Mouse (Mus musculus) CH12.LX (cell line): Measurements from ENCODE around the gene Hist1h2bm. TPM values are rescaled to one million over a fixed set of nuclear protein-coding genes. Genes with fewer than 3 reads are reported as not detected.
A peak's percentile ranks its signal among the peaks of the same experiment; 100 is the strongest.

Experiments used
- DNase-seq: peaks from one replicate; pipeline ENCODE4 v3.0.0-alpha.2; 2013; ENCODE audit errors: extremely low read depth
- H3K27ac ChIP-seq: 2 replicates; pipeline ENCODE4 v1.5.1; 2012; ENCODE audit warnings: low read depth, mild to moderate bottlenecking, control low read depth, moderate library complexity; ENCODE audit not compliant: insufficient read depth
- H3K27me3 ChIP-seq: replicated peaks from 2 replicates; pipeline ENCODE3; 2012; ENCODE audit warnings: inconsistent platforms
- H3K36me3 ChIP-seq, 2 experiments: replicated peaks in 1 of 2; 2 replicates each; pipeline versions ENCODE3 to v1.6.1; 2012; ENCODE audit warnings: inconsistent platforms in 1 of 2, low read length in 1 of 2, mild to moderate bottlenecking in 1 of 2, mixed read lengths in 1 of 2, moderate library complexity in 1 of 2; ENCODE audit not compliant: control insufficient read depth in 1 of 2, insufficient read depth in 1 of 2
- H3K4me1 ChIP-seq, 2 experiments: 2 replicates each; pipeline ENCODE4 v1.6.1; 2012; ENCODE audit warnings: inconsistent platforms in 1 of 2, moderate library complexity in 1 of 2; ENCODE audit not compliant: insufficient read depth in 2 of 2, control insufficient read depth in 1 of 2
- H3K4me2 ChIP-seq: 2 replicates; pipeline ENCODE4 v1.6.1; 2012; ENCODE audit warnings: low read depth, mild to moderate bottlenecking, control low read depth; ENCODE audit not compliant: poor library complexity, insufficient read depth, severe bottlenecking
- H3K4me3 ChIP-seq, 3 experiments: fragments of 150-350 bp in 1 of 3; sonication (generic) in 1 of 3; replicated peaks in 1 of 3; 2 replicates each; pipeline versions ENCODE3 to v1.5.1; 2011 to 2012; ENCODE audit warnings: low read depth in 2 of 3, low read length in 2 of 3, mild to moderate bottlenecking in 2 of 3, moderate library complexity in 2 of 3, control low read depth in 1 of 3, improper control_type of control experiment in 1 of 3, inconsistent platforms in 1 of 3, mixed read lengths in 1 of 3; ENCODE audit not compliant: poor library complexity in 1 of 3
- H3K79me2 ChIP-seq: replicated peaks from 2 replicates; pipeline ENCODE4 v1.6.1; 2012; ENCODE audit warnings: mild to moderate bottlenecking, moderate library complexity; ENCODE audit not compliant: control insufficient read depth, poor library complexity, insufficient read depth, severe bottlenecking; ENCODE audit errors: extremely low read depth
- H3K9ac ChIP-seq: 2 replicates; pipeline ENCODE4 v1.6.1; 2012; ENCODE audit warnings: low read depth, mild to moderate bottlenecking, control low read depth, moderate library complexity; ENCODE audit not compliant: insufficient read depth
- H3K9me3 ChIP-seq: replicated peaks from 2 replicates; pipeline ENCODE3; 2012; ENCODE audit warnings: low read length, inconsistent platforms, mixed read lengths
- BHLHE40 ChIP-seq: IDR thresholded peaks from 2 replicates; pipeline ENCODE4 v1.6.1; 2011; ENCODE audit warnings: mild to moderate bottlenecking, low read depth, low read length, improper control_type of control experiment
- CHD1 ChIP-seq: IDR thresholded peaks from 2 replicates; pipeline ENCODE4 v1.6.1; 2012; ENCODE audit warnings: low read depth, low read length, improper control_type of control experiment, inconsistent platforms
- CHD2 ChIP-seq: IDR thresholded peaks from 2 replicates; pipeline ENCODE4 v1.6.1; 2011; ENCODE audit warnings: low read length, improper control_type of control experiment
- E2F4 ChIP-seq: IDR thresholded peaks from 2 replicates; pipeline ENCODE4 v1.6.1; 2011; ENCODE audit warnings: low read depth, low read length, improper control_type of control experiment; ENCODE audit not compliant: insufficient replicate concordance
- ETS1 ChIP-seq: conservative IDR thresholded peaks from 2 replicates; pipeline ENCODE4 v1.6.1; 2012; ENCODE audit warnings: low read depth, mild to moderate bottlenecking, inconsistent platforms, low read length, improper control_type of control experiment, moderate library complexity
- GABPA ChIP-seq: IDR thresholded peaks from 2 replicates; pipeline ENCODE4 v1.6.1; 2012; ENCODE audit warnings: low read depth, low read length, improper control_type of control experiment, inconsistent platforms; ENCODE audit not compliant: insufficient replicate concordance
- HCFC1 ChIP-seq: IDR thresholded peaks from 2 replicates; pipeline ENCODE4 v1.6.1; 2012; ENCODE audit warnings: low read depth, mild to moderate bottlenecking, inconsistent platforms, low read length, improper control_type of control experiment
- IRF4 ChIP-seq: IDR thresholded peaks from 2 replicates; pipeline ENCODE4 v1.6.1; 2014; ENCODE audit warnings: low read depth, mild to moderate bottlenecking, inconsistent platforms, low read length, improper control_type of control experiment
- JUND ChIP-seq: conservative IDR thresholded peaks from 2 replicates; pipeline ENCODE4 v1.6.1; 2011; ENCODE audit warnings: low read depth, low read length, improper control_type of control experiment
- KAT2A ChIP-seq: IDR thresholded peaks from 2 replicates; pipeline ENCODE4 v1.6.1; 2012; ENCODE audit warnings: low read length, improper control_type of control experiment, inconsistent platforms; ENCODE audit not compliant: insufficient replicate concordance
- MAFK ChIP-seq: IDR thresholded peaks from 2 replicates; pipeline ENCODE4 v1.6.1; 2011; ENCODE audit warnings: low read length, improper control_type of control experiment; ENCODE audit not compliant: insufficient replicate concordance
- MAX ChIP-seq: IDR thresholded peaks from 2 replicates; pipeline ENCODE4 v1.6.1; 2011; ENCODE audit warnings: low read length, improper control_type of control experiment
- MXI1 ChIP-seq: IDR thresholded peaks from 2 replicates; pipeline ENCODE4 v1.6.1; 2011; ENCODE audit warnings: mild to moderate bottlenecking, low read depth, low read length, improper control_type of control experiment
- MYC ChIP-seq: IDR thresholded peaks from 2 replicates; pipeline ENCODE4 v1.6.1; 2011; ENCODE audit warnings: low read depth, mild to moderate bottlenecking, improper control_type of control experiment, low read length
- NELFE ChIP-seq: IDR thresholded peaks from 2 replicates; pipeline ENCODE4 v1.6.1; 2011; ENCODE audit warnings: low read depth, low read length, improper control_type of control experiment
- PAX5 ChIP-seq: IDR thresholded peaks from 2 replicates; pipeline ENCODE4 v1.6.1; 2012; ENCODE audit warnings: low read length, inconsistent platforms, mixed read lengths
- POLR2A ChIP-seq: IDR thresholded peaks from 2 replicates; pipeline ENCODE4 v1.6.1; 2011; ENCODE audit warnings: low read depth, mild to moderate bottlenecking, improper control_type of control experiment, low read length
- POLR2AphosphoS2 ChIP-seq: IDR thresholded peaks from 2 replicates; pipeline ENCODE4 v1.6.1; 2011; ENCODE audit warnings: low read depth, low read length, improper control_type of control experiment
- RCOR1 ChIP-seq: conservative IDR thresholded peaks from 2 replicates; pipeline ENCODE4 v1.6.1; 2012; ENCODE audit warnings: low read depth, mild to moderate bottlenecking, inconsistent platforms, low read length, improper control_type of control experiment
- SIN3A ChIP-seq: IDR thresholded peaks from 2 replicates; pipeline ENCODE4 v1.6.1; 2012; ENCODE audit warnings: low read length, improper control_type of control experiment, inconsistent platforms
- TBP ChIP-seq: conservative IDR thresholded peaks from 2 replicates; pipeline ENCODE4 v1.6.1; 2011; ENCODE audit warnings: low read depth, low read length, improper control_type of control experiment
- ZMIZ1 ChIP-seq: IDR thresholded peaks from 2 replicates; pipeline ENCODE4 v1.6.1; 2012; ENCODE audit warnings: low read depth, mild to moderate bottlenecking, inconsistent platforms, low read length, improper control_type of control experiment
- ZNF384 ChIP-seq: IDR thresholded peaks from 2 replicates; pipeline ENCODE4 v1.6.1; 2012; ENCODE audit warnings: low read depth, low read length, improper control_type of control experiment, inconsistent platforms
- dilution Hi-C: fragments of 300-500 bp; cut with MboI; formaldehyde crosslinking; loops from 2 replicates; pipeline ENCODE4 v1.14.3; 2020; ENCODE audit warnings: low sequenced_read_pairs; ENCODE audit not compliant: extremely low pct_unique_long_range_greater_than_20kb, extremely low pct_ligation_motif_present
- in situ Hi-C: fragments of 300-500 bp; cut with MboI; formaldehyde crosslinking; loops from 3 replicates; pipeline ENCODE4 v1.14.3; 2019; ENCODE audit warnings: low sequenced_read_pairs, low pct_ligation_motif_present, low pct_unique_long_range_greater_than_20kb, mixed read lengths
- polyA plus RNA-seq: library from polyadenylated mRNA; unstranded; fragments of >175 nt; gene quantifications from 2 replicates; pipeline ENCODE4 v1.2.1, GENCODE M21; 2012; ENCODE audit warnings: low read depth; ENCODE audit not compliant: insufficient read length
- total RNA-seq, 2 experiments: library from RNA; depleted of rRNA; stranded (reverse); fragments of 300-350 nt in 1 of 2; fragments of >200 nt in 1 of 2; gene quantifications; 2 replicates each; pipeline ENCODE4 v1.2.3; 2012 to 2014

The Hist1h2bm gene
- total and polyA plus RNA-seq, 3 experiments: 0.87 to 1,804 (median 36.0) TPM

DNA sequence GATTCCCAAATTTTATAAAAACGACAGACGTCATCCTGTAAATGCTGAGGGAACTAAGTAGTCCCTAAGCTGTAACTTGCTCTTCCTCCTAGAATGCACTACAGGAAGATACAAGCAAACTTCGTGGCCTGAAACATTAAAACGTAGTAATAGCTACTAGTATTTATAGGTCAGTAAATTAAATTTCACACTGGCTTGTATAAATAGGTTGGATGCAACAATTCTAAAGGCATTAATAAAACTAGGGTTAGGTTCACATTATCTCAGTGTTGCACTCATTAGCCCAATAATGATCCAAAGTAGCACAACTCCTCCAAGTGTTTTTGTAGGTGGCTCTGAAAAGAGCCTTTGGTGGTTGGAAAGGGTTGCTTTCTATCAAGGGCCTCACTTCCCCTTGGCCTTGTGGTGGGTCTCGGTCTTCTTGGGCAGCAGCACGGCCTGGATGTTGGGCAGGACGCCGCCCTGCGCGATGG is 31.2 kb downstream of the Hist1h2bm start:
- in situ Hi-C loops (no loop called here), dilution Hi-C loops (no loop called here)
- H3K4me3 ChIP-seq: peak overlapping the region; percentile 3 to 36 (median 36)
- no peaks in the 10 kb centered on the region for H3K27me3 ChIP-seq
- H3K36me3 ChIP-seq: no peaks in the 10 kb centered on the region
- peak overlapping the region; percentile 82 for H3K4me2 ChIP-seq
- H3K27ac ChIP-seq: peak overlapping the region; percentile 98
- H3K79me2 ChIP-seq: no peaks in the 10 kb centered on the region
- peaks cover 0 to 26% of the 10 kb centered on the region in 2 experiments; a peak in 2 of 4 replicates for H3K4me1 ChIP-seq
- TF ChIP-seq KAT2A (no peak), GABPA (no peak), MAX (peak; percentile 34; the same call in 1 of the 2 replicates), POLR2AphosphoS2 (peak; percentile 99), NELFE (peak; percentile 47), ZNF384 (peak; percentile 46), ZMIZ1 (peak; percentile 98), RCOR1 (peak; percentile 78), IRF4 (no peak), POLR2A (peak; percentile 79), MXI1 (no peak; the same call in 1 of the 2 replicates), E2F4 (peak; percentile 76; the same call in 1 of the 2 replicates), MAFK (no peak), CHD1 (peak; percentile 96), PAX5 (no peak), MYC (peak; percentile 63; the same call in 1 of the 2 replicates), ETS1 (peak; percentile 39; the same call in 1 of the 2 replicates), CHD2 (peak; percentile 74), SIN3A (peak; percentile 86; the same call in 1 of the 2 replicates), BHLHE40 (peak; percentile 20; the same call in 1 of the 2 replicates), HCFC1 (peak; percentile 35; the same call in 1 of the 2 replicates), JUND (no peak; the same call in 1 of the 2 replicates), TBP (no peak)
- H3K9me3 ChIP-seq: no peaks in the 10 kb centered on the region
- DNase-seq: peak; percentile 67
- H3K9ac ChIP-seq: peak overlapping the region; percentile 92
